Mouse (Mus musculus) lung, postnatal 10 days (tissue): Measurements from ENCODE around the gene Stom.
A peak's percentile ranks its signal among the peaks of the same experiment; 100 is the strongest.

Source experiments
- DNase-seq: peaks from one replicate; pipeline ENCODE4 v3.0.0; 2021

Stom gene

GRCm38 (mm10) chr2:35269716-35270260 lies 67.0 kb downstream of the Stom start:
- DNase-seq = peak; percentile 54

DNA sequence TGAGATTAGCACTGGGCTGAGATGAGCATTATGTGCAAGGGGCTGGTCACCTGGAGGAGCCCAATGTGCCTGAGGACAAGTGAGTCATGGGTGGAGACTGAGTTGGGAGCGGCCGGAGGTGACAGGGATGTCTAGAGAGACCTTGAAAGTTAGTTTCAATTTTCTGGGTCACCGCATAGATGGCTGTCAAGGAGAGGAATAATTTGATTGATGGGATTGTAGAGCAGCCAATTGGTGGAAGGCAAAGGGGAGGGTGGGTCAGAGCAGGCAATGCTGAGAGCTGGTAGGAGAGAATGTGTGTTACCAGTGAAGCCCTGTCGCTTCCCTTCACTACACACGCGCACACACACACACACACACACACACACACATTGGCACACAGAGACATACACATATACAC lies 67.6 kb downstream of the Stom start:
- peak; percentile 37 for DNase-seq

DNA sequence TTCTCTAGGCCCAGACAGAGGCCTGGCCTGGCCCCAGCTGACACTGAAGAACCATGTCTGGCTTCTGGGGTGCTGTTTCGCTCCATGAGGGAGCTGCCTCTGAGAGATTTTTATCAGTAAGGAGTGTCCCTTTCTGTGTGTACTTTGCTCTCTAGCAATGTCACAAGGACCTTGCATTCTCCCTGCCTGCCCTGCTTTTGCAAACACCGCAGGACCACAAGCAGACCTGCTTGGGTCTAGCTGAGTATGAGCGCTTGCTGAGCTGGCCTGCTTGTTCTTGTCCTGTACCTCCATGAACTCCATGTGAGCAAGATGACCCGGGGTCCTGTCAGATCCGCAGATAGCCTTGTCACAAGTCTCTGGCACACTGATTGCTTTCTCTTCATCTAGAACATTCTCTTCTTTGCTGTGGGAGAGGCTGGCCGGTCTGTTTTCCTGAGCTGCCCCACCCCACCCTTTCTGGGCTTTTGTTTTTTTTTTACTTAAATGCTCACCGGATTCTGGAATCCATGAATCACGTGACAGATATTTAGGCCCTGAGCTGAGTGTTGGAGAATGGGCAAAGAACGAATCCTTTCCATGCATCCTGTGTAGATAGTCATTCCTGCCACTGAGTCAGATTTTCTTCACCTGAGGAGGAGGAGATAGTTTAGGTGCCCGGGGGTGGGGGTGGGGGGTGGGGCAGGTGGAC lies 68.8 kb downstream of the Stom start:
- peak; percentile 40 for DNase-seq

- peak; percentile 82 for DNase-seq
These were observed 69.5 kb downstream of the Stom start for GRCm38 (mm10) chr2:35267156-35267875.

- DNase-seq = peak; percentile 64
These were observed 70.4 kb downstream of the Stom start for GRCm38 (mm10) chr2:35266251-35266905.

DNA sequence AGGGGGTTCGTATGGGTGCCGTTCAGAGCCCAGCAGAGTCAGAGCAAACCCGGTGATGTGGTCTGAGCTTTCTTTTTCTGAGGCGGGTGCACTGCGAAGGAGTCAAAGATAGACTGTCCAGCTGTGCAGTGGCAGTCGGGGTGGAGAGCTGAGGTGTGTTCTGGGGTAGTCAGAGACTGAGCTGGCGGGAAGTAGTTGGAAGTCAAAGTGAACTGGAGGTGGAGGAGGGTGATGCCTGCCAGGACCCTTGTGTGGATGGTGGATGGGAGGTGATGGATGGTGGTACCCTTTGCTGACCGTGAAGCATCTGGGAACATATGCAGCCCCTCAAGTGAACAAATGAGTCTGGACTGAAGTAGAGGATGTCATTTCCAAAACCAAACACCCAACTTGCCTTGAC lies 71.0 kb downstream of the Stom start:
- no peak for DNase-seq

DNA sequence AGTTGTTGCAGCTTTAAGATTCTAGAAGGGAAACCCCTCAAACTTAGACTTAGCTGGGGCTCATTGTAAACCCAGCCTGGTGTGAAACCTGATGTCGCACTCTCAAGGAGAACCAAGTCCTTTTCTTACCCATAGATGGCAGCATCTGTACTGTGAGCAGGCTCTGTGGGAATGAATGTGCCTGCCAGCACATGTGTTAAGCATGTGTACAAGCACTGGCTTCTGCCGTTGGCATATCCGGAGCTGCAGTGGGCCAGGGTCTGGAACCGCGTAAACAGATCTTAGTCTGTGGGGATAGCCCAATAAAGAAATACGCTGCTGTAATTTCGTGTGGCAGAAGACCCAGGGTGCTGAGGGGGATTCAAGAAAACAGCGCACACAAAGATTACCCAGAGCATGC lies 71.5 kb downstream of the Stom start:
- DNase-seq = peak; percentile 81

GRCm38 (mm10) chr2:35264095-35264494 lies 72.7 kb downstream of the Stom start:
- DNase-seq = no peak
